Mouse (Mus musculus) layer of hippocampus, adult 9-11 months (tissue): ENCODE measurements around the gene Plpp1.

Experiments
- DNase-seq: peaks from one replicate; pipeline ENCODE4 v3.0.0; 2022

The Plpp1 gene

DNA sequence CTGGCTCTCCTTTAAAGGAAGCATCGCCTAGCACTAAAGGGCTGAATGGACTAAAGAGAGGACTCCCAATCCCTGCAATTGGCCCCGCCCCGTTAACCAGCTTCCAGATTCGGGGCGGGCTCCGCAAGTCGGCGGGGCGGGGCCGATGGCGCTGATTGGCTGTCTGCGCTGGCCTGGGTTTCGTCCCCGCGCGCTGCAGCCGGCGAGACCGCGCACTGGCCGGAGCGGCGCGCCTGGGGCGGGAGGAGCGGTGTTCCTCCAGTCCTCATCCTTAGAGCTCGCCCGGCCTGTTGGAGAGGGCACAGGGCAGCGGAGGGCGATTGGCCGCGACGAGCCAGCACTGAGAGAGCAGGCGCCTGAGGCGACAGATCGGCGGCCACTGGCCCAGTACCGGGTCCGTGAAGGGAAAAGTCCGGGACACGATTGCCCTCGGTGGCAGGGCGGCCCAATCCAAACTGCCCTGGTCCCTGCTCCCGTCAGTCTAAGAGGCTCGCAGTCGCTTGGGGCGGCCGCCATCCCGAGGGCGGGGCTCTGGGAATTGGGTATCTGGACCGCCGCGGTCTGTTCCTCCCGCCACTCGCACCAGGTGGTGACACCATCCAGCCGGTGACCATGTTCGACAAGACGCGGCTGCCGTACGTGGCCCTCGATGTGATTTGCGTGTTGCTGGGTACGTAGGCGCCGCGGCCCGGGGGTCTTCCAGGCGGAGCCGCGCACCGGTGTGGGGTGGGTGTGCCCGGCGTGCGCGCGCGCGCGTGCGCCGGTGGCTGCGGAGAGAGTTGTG, at the start of gene Plpp1:
Plpp1 (plus strand) TSS at position 196 of the 784 bp plus-strand sequence.
- peak; percentile 96 for DNase-seq

- DNase-seq = peak; percentile 61
Measured at GRCm38 (mm10) chr13:112751454-112752308, 48.9 kb upstream of the Plpp1 start.

- DNase-seq = peak; percentile 60
Measured at GRCm38 (mm10) chr13:112752309-112752975, 48.1 kb upstream of the Plpp1 start.

DNA sequence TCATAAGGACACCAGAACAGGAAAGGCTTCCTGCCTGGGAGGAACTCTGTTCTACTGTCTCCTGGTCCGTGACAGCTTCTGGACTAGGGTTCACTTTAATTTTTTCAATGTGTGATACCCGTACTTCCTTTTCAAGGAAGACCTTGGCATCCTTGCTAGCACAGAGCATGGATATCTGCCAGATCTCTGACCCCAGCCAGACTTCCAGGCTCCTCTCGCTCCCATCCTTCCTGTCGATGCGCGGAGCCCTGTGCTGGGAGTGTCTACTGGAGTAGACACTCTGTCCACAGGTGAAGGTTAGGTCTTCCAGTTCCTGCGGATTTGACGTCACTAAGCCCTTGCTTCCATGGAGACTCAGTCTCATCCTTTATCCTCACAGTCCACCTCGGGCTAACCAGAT, 47.1 kb upstream of the Plpp1 start:
- no peak for DNase-seq

DNA sequence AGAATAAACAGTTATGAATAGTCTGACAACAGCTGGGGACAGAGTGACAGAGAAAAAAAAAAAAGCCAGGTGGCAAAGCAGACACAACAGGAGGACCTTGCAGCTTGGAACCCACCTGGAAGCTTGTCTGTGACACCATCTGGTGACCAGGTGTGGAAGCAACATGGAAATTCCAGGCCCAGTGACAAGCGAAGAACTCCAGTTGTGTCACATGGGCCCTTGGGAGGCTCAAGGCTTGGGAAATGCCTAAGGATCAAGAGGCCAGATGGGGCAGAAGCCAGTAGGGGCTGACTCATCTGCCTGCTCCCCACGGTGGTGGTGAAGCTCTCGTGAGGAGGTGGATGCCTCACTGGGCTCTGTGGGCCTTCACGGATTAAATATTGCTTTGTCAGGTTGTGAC, 45.7 kb upstream of the Plpp1 start:
- DNase-seq = no peak

- DNase-seq = peak; percentile 13
Measured at GRCm38 (mm10) chr13:112755507-112756010, 45.0 kb upstream of the Plpp1 start.

- DNase-seq = no peak
Measured at GRCm38 (mm10) chr13:112757395-112757794, 43.2 kb upstream of the Plpp1 start.

- DNase-seq = no peak
Measured at GRCm38 (mm10) chr13:112758546-112759090, 42.0 kb upstream of the Plpp1 start.

DNA sequence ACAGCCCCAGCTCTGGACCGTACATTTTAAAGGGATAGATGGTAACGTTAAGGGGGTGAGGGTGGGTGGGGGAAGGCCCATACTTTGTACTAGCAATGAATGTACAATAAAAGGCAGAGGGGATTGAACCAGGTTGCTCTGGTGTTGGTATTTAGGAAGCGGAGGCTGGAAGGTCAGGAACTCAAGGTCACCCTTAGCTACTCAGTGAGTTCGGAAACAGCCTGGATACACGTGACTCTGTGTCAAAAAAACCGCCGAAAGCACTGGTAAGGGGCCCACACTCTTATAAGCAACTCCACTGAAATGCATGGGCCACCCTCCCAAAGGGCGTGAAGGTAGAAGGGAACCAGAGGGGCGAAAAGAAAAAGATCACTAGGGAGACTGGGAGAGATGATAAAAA, 41.2 kb upstream of the Plpp1 start:
- no peak for DNase-seq

GRCm38 (mm10) chr13:112759777-112760537, 40.6 kb upstream of the Plpp1 start:
- no peak for DNase-seq

GRCm38 (mm10) chr13:112760538-112760881, 40.1 kb upstream of the Plpp1 start:
- DNase-seq = peak; percentile 21

DNA sequence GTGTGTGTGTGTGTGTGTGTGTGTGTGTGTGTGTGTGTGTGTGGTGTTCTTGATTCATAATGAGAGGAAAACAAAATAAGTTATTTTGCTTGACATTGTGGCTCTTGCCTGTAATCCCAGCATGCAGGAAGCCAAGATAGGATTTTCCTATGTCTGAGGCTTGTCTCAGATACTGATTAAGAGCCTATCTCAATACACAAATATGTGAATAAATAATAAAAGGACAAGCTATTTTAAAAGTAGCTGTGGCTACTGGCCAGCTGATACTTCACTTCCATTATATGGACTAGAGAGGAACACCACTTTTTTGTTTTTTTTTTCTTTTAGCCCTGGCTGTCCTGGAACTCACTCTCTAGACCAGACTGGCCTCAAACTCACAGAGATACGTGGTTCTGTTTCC, 38.8 kb upstream of the Plpp1 start:
- no peak for DNase-seq

GRCm38 (mm10) chr13:112762548-112762947, 38.0 kb upstream of the Plpp1 start:
- DNase-seq = no peak

- DNase-seq = no peak
Measured at GRCm38 (mm10) chr13:112763531-112764091, 37.0 kb upstream of the Plpp1 start.

- no peak for DNase-seq
Measured at GRCm38 (mm10) chr13:112764556-112764955, 36.0 kb upstream of the Plpp1 start.

DNA sequence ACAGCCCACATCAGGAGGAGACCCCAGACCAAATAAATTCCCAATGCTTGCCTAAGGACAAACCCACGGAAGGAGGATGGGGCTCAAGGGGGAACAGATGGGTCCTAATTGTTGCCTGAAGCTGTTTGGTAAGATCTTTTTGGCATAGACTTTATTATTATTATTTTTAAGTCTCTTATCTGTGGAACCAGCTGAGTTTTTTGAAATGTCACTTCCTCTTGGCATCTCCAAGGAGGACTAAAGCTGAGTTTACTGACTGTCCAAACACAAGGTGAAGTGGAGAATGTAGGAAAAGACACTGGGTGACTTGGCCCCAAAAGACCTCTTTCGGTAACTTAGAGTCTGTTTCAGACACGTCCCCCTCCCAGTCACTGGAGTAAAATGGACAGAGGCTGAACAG, 34.9 kb upstream of the Plpp1 start:
- no peak for DNase-seq

DNA sequence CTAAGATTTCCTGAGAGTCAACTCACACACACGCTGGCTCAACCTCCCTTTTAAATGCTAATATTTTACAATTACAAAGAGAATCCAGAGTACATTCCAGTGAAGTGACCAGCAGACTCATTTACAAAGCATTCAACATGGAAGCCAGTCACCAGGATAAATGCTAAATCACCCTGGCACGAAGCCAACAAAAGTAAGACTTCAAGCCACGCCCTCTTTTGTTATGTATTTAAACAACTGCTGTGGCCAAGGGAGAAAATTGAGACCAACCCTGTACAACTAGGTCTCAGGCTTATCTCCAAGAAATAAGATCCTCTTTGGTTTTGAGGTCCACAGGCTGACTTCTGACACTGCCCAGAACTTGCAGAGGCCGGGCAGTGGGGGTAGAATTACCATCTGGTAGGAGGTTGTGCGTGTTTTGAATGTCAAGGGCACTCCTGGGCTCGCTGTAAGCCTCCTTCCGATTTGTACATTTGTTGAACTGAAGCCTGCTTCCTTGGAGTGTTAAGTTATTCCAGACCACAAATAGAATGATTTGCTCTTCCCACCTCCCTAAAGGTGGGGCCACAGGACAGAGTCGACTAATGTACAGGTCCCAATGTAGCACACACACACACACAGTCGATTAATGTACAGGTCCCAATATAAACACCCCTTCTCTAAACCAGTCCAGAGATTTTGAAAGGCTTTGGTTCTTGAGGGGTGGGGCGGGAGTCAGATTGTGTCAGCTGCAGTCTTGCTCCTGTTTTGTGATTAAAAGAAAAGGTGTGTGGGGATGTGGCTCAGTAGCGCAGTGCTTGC, 29.9 kb upstream of the Plpp1 start:
- no peak for DNase-seq

- DNase-seq = no peak
Measured at GRCm38 (mm10) chr13:112771447-112772208, 29.0 kb upstream of the Plpp1 start.

DNA sequence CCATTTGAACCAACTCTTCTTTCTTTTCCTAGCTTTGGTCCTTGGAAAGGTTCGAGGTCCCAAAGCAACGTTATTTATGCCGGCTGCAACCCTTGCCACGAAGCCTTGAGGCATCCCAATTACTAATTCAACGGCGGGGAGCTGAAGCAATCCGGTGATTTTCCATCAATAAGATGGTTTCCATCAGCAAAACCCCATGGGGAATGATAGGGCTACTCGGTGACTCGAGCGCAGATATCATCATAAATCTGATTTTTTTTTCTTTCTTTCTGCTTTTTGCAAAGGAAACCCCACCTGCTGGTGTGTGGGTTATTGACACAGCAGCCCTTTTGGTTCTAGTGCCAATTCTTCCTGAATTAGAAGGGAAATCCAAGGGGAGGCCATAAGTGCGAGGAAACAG, 28.3 kb upstream of the Plpp1 start:
- no peak for DNase-seq

- DNase-seq = no peak
Measured at GRCm38 (mm10) chr13:112772861-112773260, 27.7 kb upstream of the Plpp1 start.
